Mouse (Mus musculus) fat pad, adult 2 months (tissue): ENCODE data around the gene Intu.

ENCODE experiments used
- DNase-seq: peaks from one replicate; pipeline ENCODE4 v3.0.0-alpha.2; 2011; ENCODE audit warnings: low read depth, low spot score; ENCODE audit errors: extremely low read depth

Gene Intu

GRCm38 (mm10) chr3:40531286-40532141, at the start of gene Intu:
Gene Intu, plus strand, starts transcription at chr3:40531286.
- DNase-seq, result no peak

DNA sequence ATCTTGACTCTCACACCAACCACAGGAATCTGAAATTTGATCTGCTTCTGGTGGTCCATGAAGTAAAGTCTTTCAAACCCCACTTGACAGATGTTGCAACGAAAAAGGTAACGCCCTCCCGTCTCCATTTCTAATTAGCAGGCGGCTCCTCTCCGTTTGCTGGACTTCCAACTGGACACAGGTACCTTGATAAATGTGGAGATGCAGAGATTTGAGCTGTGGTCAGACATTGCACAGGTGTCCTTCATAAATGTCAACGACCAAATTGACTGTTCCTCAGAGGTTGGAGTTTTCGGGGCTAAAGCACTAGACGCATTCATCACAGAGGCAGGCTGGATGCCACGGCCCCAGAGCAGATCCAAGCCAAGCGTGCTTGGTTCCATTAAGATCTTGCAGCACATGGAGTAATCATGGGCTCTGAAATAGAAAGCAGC, 47.8 kb upstream of the Intu start:
- no peak for DNase-seq

DNA sequence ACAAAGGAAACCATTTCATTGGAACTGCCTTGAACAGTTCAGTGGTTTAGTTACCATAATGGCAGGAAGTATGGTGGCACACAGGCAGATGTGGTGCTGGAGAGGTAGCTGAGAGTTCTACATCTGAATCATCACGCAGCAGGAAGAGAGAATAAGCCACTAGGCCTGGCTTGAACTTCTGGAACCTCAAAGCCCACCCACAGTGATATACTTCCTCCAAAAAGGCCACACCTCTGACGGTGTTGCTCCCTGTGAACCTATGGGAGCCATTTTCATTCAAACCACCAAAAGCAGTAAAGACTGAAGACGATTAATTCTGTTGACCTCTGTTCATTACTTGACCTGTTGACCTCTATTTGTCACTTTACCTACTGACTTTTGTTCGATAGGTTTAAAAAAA, 43.7 kb upstream of the Intu start:
- DNase-seq, result no peak

- DNase-seq, result no peak
These were observed 39.3 kb upstream of the Intu start for GRCm38 (mm10) chr3:40491742-40492141.

DNA sequence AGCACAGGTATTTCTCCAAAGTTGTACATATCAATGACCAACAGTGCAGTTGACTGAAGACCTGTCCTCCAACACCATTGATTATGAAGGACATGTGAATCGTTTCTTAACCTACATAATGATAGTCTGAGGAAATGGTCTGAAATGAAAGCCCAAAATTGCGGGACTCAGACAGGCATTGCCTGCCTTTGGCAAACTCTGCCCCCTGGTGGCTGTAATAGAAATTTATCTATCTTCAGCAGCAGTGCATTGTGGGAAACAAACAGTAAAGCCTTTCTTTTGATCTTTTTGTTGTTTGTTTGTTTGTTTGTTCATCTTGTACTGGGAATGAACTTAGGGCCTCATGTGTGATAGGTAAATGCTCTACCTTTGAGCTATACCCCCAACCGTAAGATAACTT, 32.2 kb upstream of the Intu start:
- DNase-seq, result no peak

DNA sequence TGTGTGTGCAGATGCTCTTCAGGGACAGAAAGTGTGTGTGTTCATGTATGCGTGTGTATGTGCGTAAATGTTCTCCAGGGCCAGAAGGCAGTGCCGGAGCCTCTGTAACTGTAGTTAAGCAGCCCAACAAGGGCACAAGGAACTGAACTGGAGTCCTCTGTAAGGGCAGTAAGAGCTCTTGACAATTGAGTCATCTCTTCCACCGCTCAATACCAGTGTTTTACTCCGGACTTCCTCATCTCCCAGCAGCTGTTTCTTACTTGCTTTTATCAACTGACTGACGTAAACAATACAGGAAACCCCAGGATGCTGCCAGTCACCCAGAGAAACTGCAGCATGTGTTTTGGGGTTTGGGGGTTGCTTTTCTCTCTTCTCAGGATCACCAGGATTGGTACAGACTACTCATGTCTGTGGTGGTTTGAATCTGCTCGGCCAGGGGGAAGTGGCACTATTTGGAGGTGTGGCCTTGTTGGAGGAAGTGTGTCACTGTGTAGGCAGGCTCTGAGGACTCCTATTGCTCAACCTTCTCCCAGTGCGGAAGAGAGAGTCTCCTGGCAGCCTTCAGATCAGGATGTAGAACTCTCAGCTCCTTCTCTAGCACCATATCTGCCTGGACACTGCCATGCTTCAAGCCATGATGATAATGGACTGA, 30.8 kb upstream of the Intu start:
- no peak for DNase-seq

- no peak for DNase-seq
These were observed 26.7 kb upstream of the Intu start for GRCm38 (mm10) chr3:40504377-40504776.

DNA sequence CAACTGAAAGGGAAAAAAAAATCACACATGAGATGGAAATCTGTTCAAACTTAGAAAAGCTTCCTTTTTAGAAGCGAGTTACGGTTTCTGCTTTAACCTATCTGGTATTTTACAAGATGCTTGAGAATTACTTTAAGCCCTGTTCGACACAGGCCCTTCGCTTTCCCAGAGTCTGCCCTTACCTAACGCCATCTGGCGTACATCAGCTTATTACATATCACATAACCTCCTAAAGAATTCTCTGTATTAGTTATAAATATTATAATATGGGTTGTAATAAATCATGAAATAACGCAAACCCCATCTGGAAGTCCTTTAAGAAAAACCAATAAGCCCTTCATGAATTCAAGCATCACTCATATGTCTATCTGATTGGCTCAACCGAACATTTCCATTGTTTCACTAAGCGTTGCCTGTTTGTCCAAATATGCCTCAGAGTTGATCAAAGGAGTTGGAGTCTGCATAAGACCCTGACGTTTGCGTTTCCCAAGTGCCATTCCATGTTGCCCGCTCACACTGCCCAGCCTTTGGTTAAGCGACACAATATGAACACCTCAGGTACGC, 25.6 kb upstream of the Intu start:
- DNase-seq, result no peak

DNA sequence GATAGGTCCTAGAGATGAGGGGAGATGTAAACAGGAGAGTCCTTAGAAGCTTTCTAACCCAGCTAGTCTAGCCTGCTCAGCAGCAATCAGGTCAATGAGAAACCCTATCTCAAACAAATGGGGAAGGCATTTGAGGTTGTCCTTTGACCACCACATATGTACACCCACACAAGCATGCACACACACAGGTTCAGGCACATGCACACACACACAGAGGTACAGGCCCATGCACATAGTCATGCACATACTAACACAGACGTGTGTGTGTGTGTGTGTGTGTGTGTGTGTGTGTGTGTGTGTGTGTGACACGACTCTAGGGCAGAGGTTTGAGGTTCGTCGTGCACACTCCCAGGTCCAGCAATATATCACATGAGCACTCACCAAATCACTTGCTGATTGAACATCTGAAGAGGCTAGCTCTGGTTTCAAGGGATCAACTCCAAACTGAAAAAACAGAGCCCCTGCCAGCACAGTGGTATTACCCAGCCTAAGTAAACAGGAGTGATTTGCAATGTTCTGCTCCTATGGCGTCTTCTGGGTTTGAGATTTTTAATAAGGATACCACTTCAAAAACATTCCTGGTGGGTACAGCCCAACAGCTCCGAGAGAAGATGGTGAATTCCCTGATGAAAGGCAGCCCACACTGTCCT, 22.0 kb upstream of the Intu start:
- DNase-seq, result no peak

DNA sequence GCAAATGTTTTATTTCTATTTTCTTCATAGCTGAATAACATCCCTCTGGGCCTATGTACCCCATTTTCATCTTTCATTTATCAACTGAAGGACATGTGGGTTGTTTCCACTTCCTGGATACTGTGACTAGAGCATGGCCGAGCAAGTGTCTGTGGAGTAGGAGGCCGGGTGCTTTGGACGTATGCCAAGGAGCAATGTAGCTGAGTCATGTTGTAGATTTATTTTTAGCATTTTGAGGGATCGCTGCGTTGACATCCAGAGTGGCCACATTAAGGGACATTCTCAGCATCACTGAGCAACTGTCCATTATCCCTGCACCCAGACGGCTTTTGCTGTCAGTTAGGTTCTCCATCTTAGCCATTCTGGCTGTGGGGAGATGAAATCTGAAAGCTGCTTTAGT, 20.5 kb upstream of the Intu start:
- no peak for DNase-seq

DNA sequence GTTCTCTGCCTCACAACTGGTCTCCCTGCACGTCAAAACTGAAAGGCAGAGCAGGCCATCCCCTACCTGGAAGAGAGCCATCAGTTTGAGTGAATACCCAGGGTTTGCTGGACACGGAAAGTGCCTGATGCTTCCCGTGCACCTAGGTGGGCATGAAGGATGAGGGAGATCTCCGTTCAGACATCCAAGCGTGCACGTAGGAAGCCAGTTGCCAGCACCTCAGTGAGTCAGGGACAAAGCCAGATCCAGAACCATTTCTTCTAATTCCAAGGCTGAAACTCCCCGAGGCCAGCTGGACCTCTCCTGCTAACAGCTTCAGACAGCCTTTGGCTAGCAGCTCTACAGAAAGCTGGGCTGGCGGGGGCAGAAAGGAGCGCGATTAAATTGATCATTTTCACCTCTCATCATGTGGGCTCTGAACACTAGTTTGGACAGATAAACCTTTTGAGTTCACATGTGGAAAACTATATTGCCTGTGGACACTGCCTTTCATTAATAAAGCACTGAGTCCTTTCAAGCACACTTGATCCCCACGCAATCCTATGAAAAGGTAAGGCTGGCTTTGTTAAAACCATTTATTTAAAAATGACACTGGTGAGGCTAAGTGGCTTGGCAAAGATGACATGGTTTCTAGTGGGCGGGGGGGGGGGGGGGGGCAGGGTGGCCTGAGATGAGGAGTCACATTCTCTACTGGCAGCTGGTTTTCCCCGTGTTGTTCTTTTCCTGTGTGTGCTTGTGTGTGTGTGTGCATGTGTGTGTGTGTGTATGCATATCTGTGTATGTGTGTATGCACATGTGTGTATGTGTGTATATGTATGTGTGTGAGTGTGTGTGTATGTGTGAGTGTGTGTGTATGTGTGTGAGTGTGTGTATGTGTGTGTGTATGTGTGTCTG, 17.9 kb upstream of the Intu start:
- DNase-seq, result no peak

DNA sequence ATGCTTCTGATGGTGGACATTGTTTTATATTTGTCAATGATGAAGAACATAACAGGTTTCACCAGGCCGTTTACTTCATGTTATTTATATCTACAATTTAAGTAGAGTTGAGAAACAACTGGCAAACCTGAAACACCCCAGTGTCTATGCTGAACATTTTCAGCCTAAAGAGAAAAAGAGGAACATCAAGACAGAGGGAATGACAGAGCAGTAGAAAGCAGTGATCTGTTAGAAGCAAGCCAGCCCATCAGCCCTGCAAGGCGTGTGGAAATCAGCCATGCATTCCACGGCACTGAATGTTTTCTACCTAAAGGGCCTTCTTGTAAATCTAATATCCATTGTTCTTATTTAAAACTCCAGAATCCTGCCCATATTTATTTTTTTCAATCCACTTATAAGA, 12.8 kb upstream of the Intu start:
- no peak for DNase-seq

DNA sequence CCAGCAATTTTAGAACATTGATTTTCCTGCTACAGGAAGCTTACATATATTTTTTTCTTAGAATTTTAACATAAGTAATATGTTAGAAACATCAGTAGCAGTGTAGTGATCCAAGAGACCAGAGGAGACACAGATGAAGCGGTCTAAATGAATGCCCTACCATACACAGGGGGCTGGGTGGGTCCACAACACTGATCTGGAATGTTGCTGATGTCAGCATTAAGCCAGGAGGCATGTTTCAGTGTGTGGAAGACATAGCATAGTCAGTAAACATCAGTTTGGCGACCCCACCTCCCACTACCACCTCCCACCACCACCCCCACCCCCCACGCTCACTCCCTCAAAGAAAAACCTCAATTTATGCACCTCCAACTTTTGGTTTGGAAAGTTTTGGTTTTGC, 11.5 kb upstream of the Intu start:
- no peak for DNase-seq

DNA sequence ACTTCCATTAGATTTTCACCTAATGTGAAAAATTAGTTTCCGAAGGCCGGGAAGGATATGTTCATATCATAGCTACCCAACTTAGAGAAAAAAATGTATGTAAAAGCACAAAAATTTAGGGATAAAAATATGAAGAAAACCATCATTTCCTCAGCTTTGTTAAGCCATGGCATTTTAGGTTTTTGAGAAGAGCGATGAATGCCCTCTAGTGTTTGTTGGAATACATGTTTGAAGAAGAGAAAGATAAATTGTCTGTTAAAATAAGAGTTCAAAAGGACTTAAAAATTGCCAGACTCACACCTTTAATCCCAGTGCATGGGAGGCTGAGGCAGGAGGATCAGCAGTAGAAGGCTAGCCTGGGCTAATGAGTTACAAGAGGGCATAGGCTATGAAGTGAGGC, 10.5 kb upstream of the Intu start:
- DNase-seq, result no peak

DNA sequence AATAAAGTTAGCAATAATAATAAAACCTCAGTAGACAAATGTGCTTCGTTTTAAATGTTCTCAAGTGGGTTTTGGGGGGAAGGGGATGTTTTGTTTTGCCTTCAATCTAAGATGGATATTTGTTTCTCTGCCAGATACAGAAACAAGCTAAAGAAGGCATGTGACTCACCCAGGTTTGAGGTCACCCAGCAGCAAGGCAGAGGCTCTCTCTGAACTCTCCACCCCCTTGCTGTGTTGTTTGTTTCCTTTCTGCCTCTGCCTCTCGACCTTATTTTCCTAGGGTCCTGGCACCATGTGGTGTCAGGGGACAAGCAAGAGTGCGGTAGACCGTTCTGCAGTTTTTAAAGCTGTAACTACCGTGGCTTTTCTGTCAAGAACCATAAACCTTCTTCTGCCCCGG, 8.6 kb upstream of the Intu start:
- DNase-seq, result no peak

GRCm38 (mm10) chr3:40522846-40523245, 8.2 kb upstream of the Intu start:
- no peak for DNase-seq

- no peak for DNase-seq
These were observed 7.7 kb upstream of the Intu start for GRCm38 (mm10) chr3:40523371-40523783.

- no peak for DNase-seq
These were observed 6.2 kb upstream of the Intu start for GRCm38 (mm10) chr3:40524841-40525240.

GRCm38 (mm10) chr3:40525341-40525740, 5.7 kb upstream of the Intu start:
- DNase-seq, result no peak

DNA sequence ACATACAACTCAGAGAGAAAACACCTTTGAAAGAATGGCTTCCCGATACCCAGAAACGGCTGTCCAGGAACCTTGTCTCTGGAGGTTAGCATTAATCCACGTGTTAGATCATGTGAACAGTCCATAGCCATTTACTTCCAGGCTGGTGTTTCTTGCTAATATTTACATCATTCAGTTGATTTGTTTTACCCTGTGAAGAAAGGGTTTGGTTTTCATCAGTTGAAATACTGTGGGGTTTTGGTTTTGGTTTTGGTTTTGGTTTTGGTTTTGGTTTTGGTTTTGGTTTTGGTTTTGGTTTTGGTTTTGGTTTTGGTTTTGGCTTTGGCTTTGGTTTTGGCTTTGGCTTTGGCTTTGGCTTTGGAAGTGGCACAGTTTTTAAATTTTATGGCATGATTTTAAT, 5.0 kb upstream of the Intu start:
- DNase-seq, result no peak

DNA sequence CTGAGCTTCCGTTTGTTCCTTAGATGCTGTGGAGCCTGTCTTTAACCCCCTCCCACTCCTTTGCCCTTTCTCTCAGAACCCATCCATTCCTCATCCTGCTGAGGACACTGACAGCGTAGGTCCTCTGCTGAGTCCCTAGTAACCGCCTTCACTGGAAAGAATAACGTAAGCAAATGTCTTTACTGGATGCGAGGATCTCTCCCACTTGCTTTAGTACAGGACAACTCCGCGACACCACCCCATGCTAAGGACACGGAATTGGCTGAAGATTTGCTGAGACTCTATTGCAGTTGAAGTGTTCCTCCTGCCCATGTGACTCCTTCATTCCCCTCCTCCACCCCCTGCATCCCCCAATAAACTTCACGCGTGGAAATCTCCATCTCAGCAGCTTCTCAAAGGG, 3.9 kb upstream of the Intu start:
- DNase-seq, result no peak
